Mouse (Mus musculus) CD4-positive naive resting alpha-beta T cell, adult 57 days (primary cell): ENCODE results near the gene Maz. TPM values are rescaled to one million over a fixed set of nuclear protein-coding genes. Genes with fewer than 3 reads are reported as not detected.

Experiments
- total RNA-seq: library from RNA; stranded (reverse); gene quantifications from one replicate; pipeline ENCODE4 v1.2.4, GENCODE M21; 2023

The Maz gene
- total RNA-seq = 228 TPM

GRCm38 (mm10) chr7:127026984-127027726 lies at the start of gene Maz:
TSS of gene Maz (minus strand) at chr7:127027037.

GRCm38 (mm10) chr7:127041851-127042672 lies 15.2 kb upstream of the Maz start, which contains the start of gene Kif22:
TSS of gene Kif22 (minus strand) at chr7:127042471.

GRCm38 (mm10) chr7:127020901-127021562 lies 5.8 kb downstream of the Maz start, which contains the start of the genes Gm42742 and Prrt2:
TSS of gene Gm42742 (minus strand) at chr7:127021097.
TSS of gene Prrt2 (minus strand) at chr7:127021211.

GRCm38 (mm10) chr7:127016971-127017949 lies 9.6 kb downstream of the Maz start, which contains the start of gene Pagr1a:
TSS of gene Pagr1a (minus strand) at chr7:127017352.

GRCm38 (mm10) chr7:127016481-127016485 lies 10.6 kb downstream of the Maz start, which contains the start of gene Pagr1b:
TSS of gene Pagr1b (minus strand) at chr7:127016484.

GRCm38 (mm10) chr7:127014320-127014719 lies 12.5 kb downstream of the Maz start, which contains the start of gene Mvp:
TSS of gene Mvp (minus strand) at chr7:127014621.

GRCm38 (mm10) chr7:126975950-126976866 lies 50.6 kb downstream of the Maz start, which contains the start of gene Cdiptos:
TSS of gene Cdiptos (minus strand) at chr7:126976098.

GRCm38 (mm10) chr7:126975893-126975949 lies 51.1 kb downstream of the Maz start, which contains the start of gene Cdipt:
TSS of gene Cdipt (plus strand) at chr7:126975914.

Other genes starting within 250 kb of the Maz start
- 11.5 TPM for gene Tbx6, start 245.6 kb downstream of the Maz start, total RNA-seq
- gene Ppp4c, start 234.5 kb downstream of the Maz start, total RNA-seq = 252 TPM
- gene Fam57b, start 229.4 kb downstream of the Maz start, total RNA-seq = not detected
- gene 4930451I11Rik, start 195.4 kb downstream of the Maz start, total RNA-seq = not detected
- gene Doc2a, start 179.6 kb downstream of the Maz start, total RNA-seq = not detected
- gene Hirip3, start 165.1 kb downstream of the Maz start, total RNA-seq = 19.3 TPM
- gene Ino80e, start 164.7 kb downstream of the Maz start, total RNA-seq = 63.0 TPM
- 94.6 TPM for gene Taok2, start 142.3 kb downstream of the Maz start, total RNA-seq
- gene Tmem219, start 104.1 kb downstream of the Maz start, total RNA-seq = 36.1 TPM
- gene Kctd13, start 98.2 kb downstream of the Maz start, total RNA-seq = 39.6 TPM
- gene Asphd1, start 77.5 kb downstream of the Maz start, total RNA-seq = not detected
- gene Sez6l2, start 76.5 kb downstream of the Maz start, total RNA-seq = 9.2 TPM
- 154 TPM for gene Cdipt, start 51.1 kb downstream of the Maz start, total RNA-seq
- not detected for gene Cdiptos, start 50.9 kb downstream of the Maz start, total RNA-seq
- gene Mvp, start 12.4 kb downstream of the Maz start, total RNA-seq = 39.4 TPM
- gene Pagr1b, start 10.6 kb downstream of the Maz start, total RNA-seq = not detected
- gene Pagr1a, start 9.7 kb downstream of the Maz start, total RNA-seq = 27.0 TPM
- 35.1 TPM for gene Gm42742, start 5.9 kb downstream of the Maz start, total RNA-seq
- gene Prrt2, start 5.8 kb downstream of the Maz start, total RNA-seq = 5.5 TPM
- gene Kif22, start 15.4 kb upstream of the Maz start, total RNA-seq = 1.9 TPM
- not detected for gene Zg16, start 60.3 kb upstream of the Maz start, total RNA-seq
- gene AI467606, start 64.3 kb upstream of the Maz start, total RNA-seq = 95.7 TPM
- gene Qprt, start 95.2 kb upstream of the Maz start, total RNA-seq = 34.3 TPM
- 356 TPM for gene Spn, start 110.8 kb upstream of the Maz start, total RNA-seq
- 80.1 TPM for gene Cd2bp2, start 169.0 kb upstream of the Maz start, total RNA-seq
- 57.2 TPM for gene Tbc1d10b, start 181.4 kb upstream of the Maz start, total RNA-seq
- gene Mylpf, start 181.9 kb upstream of the Maz start, total RNA-seq = 18.8 TPM
- gene Zfp553, start 206.0 kb upstream of the Maz start, total RNA-seq = 12.1 TPM
- gene Sept1, start 206.1 kb upstream of the Maz start, total RNA-seq = 664 TPM
- 13.5 TPM for gene Zfp771, start 217.2 kb upstream of the Maz start, total RNA-seq
- 15.0 TPM for gene Dctpp1, start 233.7 kb upstream of the Maz start, total RNA-seq
- 22.2 TPM for gene Sephs2, start 247.0 kb upstream of the Maz start, total RNA-seq